Mouse (Mus musculus) layer of hippocampus, postnatal 10 days (tissue): ENCODE measurements around the gene Six5. TPM values are rescaled to one million over a fixed set of nuclear protein-coding genes. Genes with fewer than 3 reads are reported as not detected.

Experiments used
- DNase-seq, 2 experiments: peaks; one replicate each; pipeline ENCODE4 v3.0.0; 2021; ENCODE audit warnings: low spot score in 2 of 2
- total RNA-seq, 2 experiments: library from RNA; stranded (reverse); gene quantifications; 2 replicates each; pipeline ENCODE4 v1.2.3; 2021

Six5 gene
- total RNA-seq, 2 experiments from 2014 or later: 2.0 to 2.2 TPM

GRCm38 (mm10) chr7:19094826-19095750 is 694 bp downstream of the Six5 start:
- peak in 1 of 2 experiments; percentile 44 for DNase-seq

- peak in 1 of 2 experiments; percentile 38 for DNase-seq
Measured at GRCm38 (mm10) chr7:19095751-19096110, 1.3 kb downstream of the Six5 start.

GRCm38 (mm10) chr7:19096421-19096976 is 2.1 kb downstream of the Six5 start:
- no peak for DNase-seq

GRCm38 (mm10) chr7:19097217-19097616 is 2.8 kb downstream of the Six5 start:
- DNase-seq: no peak

DNA sequence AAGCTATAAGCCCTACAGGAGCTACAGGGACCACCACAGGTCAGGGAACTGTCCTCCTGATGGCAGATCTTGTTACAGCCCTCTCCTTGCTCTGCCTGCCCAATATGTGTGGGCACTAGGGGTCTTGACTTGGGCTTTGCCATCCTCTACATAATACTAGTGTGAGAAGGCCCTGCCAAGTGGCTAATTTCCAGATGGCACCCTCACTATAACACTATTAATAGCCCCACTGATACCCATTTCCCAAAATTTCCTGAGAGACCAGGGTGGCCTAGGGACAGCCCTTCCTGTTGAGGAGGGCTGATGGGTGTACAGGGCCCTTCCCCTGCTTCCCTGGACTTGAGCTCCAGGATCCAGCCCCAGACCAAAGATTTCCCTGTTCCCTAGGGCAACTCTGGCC is 3.5 kb downstream of the Six5 start:
- no peak for DNase-seq

DNA sequence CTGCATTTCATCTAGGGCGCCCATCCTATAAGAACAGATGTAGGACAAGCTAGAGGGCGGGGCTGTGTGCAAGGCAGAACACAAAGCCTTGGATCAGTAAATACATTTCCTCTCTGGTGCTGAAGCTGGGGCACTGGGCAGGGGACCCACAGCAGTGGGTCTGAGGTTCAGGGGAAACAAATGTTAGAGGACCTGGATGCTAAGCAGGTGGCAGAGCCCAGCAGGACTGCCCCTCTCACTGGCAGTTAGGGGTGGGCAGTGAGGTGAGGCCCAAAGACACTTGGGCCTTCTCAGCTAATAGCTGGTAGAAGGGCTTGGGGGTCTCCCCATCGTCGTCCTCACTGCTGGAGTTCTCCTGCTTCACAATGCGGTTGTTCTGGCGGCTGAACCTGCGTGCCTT is 4.4 kb downstream of the Six5 start:
- no peak for DNase-seq

GRCm38 (mm10) chr7:19100290-19100689 is 5.9 kb downstream of the Six5 start:
- no peak for DNase-seq

GRCm38 (mm10) chr7:19103741-19104140 is 9.3 kb downstream of the Six5 start:
- DNase-seq: no peak

DNA sequence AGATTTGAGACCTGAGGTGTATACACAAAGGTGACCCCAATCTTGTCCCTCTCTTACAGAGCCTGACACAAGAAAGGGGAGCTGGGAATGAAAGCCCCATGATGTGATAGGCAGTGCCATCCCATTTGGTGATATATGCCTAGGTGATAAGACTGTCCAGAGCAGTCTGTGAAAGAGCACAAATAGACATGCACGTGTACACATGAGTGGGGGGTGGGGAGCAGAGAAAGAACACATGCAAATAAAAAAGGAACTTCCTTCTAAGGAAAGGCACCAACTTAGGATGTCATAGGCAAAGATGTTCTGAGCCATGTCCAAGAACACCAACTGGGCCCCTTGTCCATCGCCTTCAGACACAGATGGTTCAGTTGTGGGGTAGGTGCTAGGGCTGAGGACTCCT is 10.1 kb downstream of the Six5 start:
- no peak for DNase-seq

GRCm38 (mm10) chr7:19107436-19107835 is 13.0 kb downstream of the Six5 start:
- DNase-seq: no peak

GRCm38 (mm10) chr7:19109565-19109964 is 15.2 kb downstream of the Six5 start:
- no peak for DNase-seq

GRCm38 (mm10) chr7:19118028-19118771 is 23.8 kb downstream of the Six5 start, which contains the start of gene Gm4969:
Gene Gm4969 (minus strand): TSS chr7:19118368.
- peak; percentile 61 to 75 for DNase-seq

DNA sequence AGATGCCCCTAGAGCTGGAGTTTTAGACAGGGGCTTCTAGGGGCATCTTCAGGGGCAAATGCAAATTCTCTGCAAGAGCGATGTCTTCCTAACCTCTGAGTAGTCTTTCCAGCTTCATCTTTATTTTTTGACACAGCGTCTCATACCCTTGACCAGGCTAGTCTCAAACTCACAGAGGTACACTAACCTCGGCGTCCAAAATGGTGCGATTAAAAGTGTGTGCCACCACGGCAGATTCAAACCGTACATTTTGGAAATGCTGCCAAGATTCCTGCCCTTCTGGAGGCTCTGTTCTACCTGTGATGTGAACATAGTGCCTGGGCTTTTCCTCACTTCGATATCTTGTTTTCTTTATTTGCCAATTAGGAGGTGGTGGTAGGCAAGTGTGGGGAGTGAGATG is 24.7 kb downstream of the Six5 start:
- no peak for DNase-seq

- DNase-seq: peak; percentile 89 to 92
Measured at GRCm38 (mm10) chr7:19119631-19120429, 25.4 kb downstream of the Six5 start, which contains the start of gene Fbxo46. Gene Fbxo46 (plus strand): TSS chr7:19119859.

GRCm38 (mm10) chr7:19121686-19122085 is 27.3 kb downstream of the Six5 start:
- DNase-seq: no peak

DNA sequence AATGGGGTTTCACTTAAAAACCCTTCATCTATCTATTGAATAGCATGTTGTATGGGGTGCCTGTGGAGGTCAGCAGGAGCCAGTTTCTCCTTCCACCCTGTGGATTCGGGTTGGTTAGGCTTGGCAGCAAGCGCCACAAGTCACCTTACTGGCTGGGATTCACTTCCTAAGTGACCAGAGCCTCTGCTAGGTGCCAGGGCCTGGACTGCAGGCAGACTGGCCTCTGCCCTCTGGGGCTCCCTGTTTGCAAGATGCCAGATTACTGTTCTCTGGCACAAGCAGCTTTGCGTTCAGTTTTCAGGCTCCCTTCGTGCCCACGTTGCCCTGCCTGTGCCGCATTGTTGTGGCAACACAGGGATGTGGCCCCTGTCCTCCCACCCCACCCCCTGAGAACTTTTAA is 30.3 kb downstream of the Six5 start:
- no peak for DNase-seq

DNA sequence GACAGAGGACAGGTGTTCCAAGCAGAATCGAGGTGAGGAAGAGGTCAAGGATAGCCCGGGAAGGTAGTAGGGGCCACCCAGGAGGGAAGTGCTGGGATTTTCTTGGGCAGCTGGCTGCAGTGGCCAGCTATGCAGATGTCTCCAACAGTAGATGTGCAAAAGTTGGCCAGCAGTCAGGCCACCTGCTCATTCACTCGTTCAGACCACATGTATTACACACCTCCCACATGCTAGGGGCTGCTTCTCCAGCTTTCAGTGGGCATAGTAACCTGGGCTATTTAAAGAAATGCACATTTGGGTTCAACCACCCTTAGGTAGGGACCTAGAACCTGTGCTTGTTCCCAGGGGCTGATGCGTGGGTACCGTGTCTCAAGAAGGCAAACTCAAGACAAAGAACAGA is 33.4 kb downstream of the Six5 start:
- no peak for DNase-seq

GRCm38 (mm10) chr7:19129396-19129795 is 35.0 kb downstream of the Six5 start:
- no peak for DNase-seq

DNA sequence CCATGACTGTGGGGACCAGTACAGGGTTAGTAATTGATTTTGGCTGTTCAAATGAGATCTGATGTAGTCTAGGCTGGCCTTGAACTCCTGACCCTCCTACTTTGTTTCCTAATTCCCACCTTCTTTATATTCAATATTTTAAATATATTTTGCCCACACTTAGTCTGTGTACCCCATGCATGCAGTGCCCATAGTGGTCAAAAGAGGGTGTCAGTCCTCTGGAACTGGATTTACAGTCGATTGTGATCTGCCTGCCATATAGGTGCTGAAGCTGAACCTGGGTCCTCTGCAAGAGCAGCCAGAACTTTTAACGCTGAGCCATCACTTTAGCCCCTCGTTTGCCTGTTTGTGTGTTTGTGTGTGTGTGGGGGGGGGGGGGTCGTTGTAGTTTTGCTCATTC is 36.3 kb downstream of the Six5 start:
- DNase-seq: no peak

DNA sequence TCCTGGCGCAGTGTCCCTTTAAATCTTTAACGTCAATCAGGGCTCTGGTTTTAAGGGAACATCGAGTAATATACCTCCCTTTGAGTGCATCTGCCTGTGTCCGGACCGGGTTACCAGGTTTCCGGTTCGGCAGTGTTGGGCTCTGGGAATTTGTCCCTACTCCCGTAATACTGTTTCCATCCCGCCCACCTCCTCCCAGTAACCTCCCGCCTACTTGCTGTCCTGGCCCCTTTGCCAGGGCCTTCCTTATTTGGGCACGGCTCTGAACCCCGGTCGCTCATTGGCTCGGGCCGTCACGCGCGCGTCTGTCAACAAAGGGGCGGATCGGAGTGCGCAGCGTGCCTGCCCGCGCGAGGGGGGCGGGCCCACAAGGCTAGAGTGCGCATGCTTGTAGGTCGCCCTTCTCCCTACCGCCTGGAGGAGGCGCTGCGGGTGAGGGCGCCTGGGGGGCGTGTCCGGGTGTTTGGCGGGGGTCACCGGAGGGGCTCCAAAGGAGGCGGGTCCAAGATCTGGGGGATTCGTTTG is 37.0 kb downstream of the Six5 start:
- peak; percentile 94 to 97 for DNase-seq

DNA sequence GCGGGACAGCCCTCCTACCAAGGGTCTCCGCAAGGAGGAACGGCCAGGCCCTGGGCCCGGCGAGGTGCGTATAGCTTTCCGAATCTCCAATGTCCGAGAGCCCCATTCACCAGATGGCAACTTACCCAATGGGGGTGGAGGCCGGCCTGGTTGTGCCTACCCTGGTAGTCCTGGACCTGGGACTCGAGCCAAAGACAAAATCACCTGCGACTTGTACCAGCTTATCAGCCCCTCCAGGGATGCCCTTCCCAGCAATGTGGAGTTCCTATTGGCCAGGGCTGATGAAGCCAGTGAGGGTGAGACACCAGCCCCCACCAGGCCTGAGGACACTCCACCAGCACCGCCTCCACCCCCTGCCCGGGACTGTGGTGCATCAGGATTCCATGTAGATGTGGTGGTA is 41.8 kb downstream of the Six5 start:
- no peak for DNase-seq
